Mouse (Mus musculus) cortical plate, adult 2 months (tissue): ENCODE results near the gene Ccdc171.

Source experiments
- CTCF ChIP-seq: fragments of 200-500 bp; IDR thresholded peaks from 2 replicates; pipeline ENCODE4 v1.5.1; 2011; ENCODE audit warnings: mild to moderate bottlenecking, control low read depth, low read length; ENCODE audit not compliant: insufficient read depth; ENCODE audit errors: extremely low read depth
- POLR2A ChIP-seq: fragments of 200-500 bp; IDR thresholded peaks from 2 replicates; pipeline ENCODE4 v1.6.1; 2011; ENCODE audit warnings: mild to moderate bottlenecking, low read length, control low read depth; ENCODE audit not compliant: insufficient read depth; ENCODE audit errors: extremely low read depth

DNA sequence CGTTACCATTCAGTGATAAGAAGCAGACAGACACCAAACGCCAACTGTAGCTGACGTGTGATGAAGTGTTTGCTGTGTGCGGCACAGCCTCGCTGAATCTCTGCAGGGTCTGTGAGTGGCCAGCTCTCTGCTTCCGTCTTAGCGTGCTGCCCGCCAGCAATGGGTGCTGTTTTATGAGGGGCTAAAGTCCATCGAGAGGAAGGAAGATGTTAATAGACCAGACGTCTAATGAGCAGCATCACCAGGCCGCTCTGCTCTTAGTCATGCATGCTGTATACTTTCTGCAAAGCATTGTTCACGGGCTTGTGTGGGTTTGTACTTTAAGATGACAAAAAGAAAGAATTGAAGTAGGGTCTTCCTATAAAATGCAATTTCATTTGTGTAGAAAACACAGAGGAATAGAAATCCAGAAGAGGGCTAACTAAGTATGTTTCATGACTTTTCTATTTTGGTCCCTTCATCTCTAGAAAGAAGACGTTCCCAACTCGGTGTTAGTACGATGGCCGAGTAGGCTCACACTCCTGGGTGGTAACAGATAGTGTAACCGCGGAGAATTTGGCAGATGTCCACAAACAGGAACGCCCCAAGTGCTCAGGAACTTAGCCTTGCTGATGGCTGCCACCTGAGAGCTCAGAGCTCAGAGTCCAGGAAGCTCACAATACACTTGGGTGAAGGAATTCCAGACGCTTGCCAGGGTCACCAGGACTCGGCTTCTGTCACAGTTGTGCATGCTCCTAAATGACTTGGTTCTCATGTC lies 273.5 kb downstream of the Ccdc171 start:
- TF ChIP-seq POLR2A (no peak), CTCF (no peak)
